Mouse (Mus musculus) CH12.LX (cell line): ENCODE data around the gene Slc35f6. TPM values are rescaled to one million over a fixed set of nuclear protein-coding genes. Genes with fewer than 3 reads are reported as not detected.

ENCODE experiments used
- DNase-seq: peaks from one replicate; pipeline ENCODE4 v3.0.0-alpha.2; 2013; ENCODE audit errors: extremely low read depth
- H3K27ac ChIP-seq: 2 replicates; pipeline ENCODE4 v1.5.1; 2012; ENCODE audit warnings: low read depth, mild to moderate bottlenecking, control low read depth, moderate library complexity; ENCODE audit not compliant: insufficient read depth
- H3K27me3 ChIP-seq: replicated peaks from 2 replicates; pipeline ENCODE3; 2012; ENCODE audit warnings: inconsistent platforms
- H3K36me3 ChIP-seq, 2 experiments: replicated peaks in 1 of 2; 2 replicates each; pipeline versions ENCODE3 to v1.6.1; 2012; ENCODE audit warnings: inconsistent platforms in 1 of 2, low read length in 1 of 2, mild to moderate bottlenecking in 1 of 2, mixed read lengths in 1 of 2, moderate library complexity in 1 of 2; ENCODE audit not compliant: control insufficient read depth in 1 of 2, insufficient read depth in 1 of 2
- H3K4me1 ChIP-seq, 2 experiments: 2 replicates each; pipeline ENCODE4 v1.6.1; 2012; ENCODE audit warnings: inconsistent platforms in 1 of 2, moderate library complexity in 1 of 2; ENCODE audit not compliant: insufficient read depth in 2 of 2, control insufficient read depth in 1 of 2
- H3K4me2 ChIP-seq: 2 replicates; pipeline ENCODE4 v1.6.1; 2012; ENCODE audit warnings: low read depth, mild to moderate bottlenecking, control low read depth; ENCODE audit not compliant: poor library complexity, insufficient read depth, severe bottlenecking
- H3K4me3 ChIP-seq, 3 experiments: fragments of 150-350 bp in 1 of 3; sonication (generic) in 1 of 3; replicated peaks in 1 of 3; 2 replicates each; pipeline versions ENCODE3 to v1.5.1; 2011 to 2012; ENCODE audit warnings: low read depth in 2 of 3, low read length in 2 of 3, mild to moderate bottlenecking in 2 of 3, moderate library complexity in 2 of 3, control low read depth in 1 of 3, improper control_type of control experiment in 1 of 3, inconsistent platforms in 1 of 3, mixed read lengths in 1 of 3; ENCODE audit not compliant: poor library complexity in 1 of 3
- H3K79me2 ChIP-seq: replicated peaks from 2 replicates; pipeline ENCODE4 v1.6.1; 2012; ENCODE audit warnings: mild to moderate bottlenecking, moderate library complexity; ENCODE audit not compliant: control insufficient read depth, poor library complexity, insufficient read depth, severe bottlenecking; ENCODE audit errors: extremely low read depth
- H3K9ac ChIP-seq: 2 replicates; pipeline ENCODE4 v1.6.1; 2012; ENCODE audit warnings: low read depth, mild to moderate bottlenecking, control low read depth, moderate library complexity; ENCODE audit not compliant: insufficient read depth
- H3K9me3 ChIP-seq: replicated peaks from 2 replicates; pipeline ENCODE3; 2012; ENCODE audit warnings: low read length, inconsistent platforms, mixed read lengths
- BHLHE40 ChIP-seq: IDR thresholded peaks from 2 replicates; pipeline ENCODE4 v1.6.1; 2011; ENCODE audit warnings: mild to moderate bottlenecking, low read depth, low read length, improper control_type of control experiment
- ETS1 ChIP-seq: conservative IDR thresholded peaks from 2 replicates; pipeline ENCODE4 v1.6.1; 2012; ENCODE audit warnings: low read depth, mild to moderate bottlenecking, inconsistent platforms, low read length, improper control_type of control experiment, moderate library complexity
- JUN ChIP-seq: IDR thresholded peaks from 2 replicates; pipeline ENCODE4 v1.6.1; 2011; ENCODE audit warnings: low read depth, mild to moderate bottlenecking, low read length, improper control_type of control experiment, moderate library complexity; ENCODE audit not compliant: insufficient read depth
- MYC ChIP-seq: IDR thresholded peaks from 2 replicates; pipeline ENCODE4 v1.6.1; 2011; ENCODE audit warnings: low read depth, mild to moderate bottlenecking, improper control_type of control experiment, low read length
- NELFE ChIP-seq: IDR thresholded peaks from 2 replicates; pipeline ENCODE4 v1.6.1; 2011; ENCODE audit warnings: low read depth, low read length, improper control_type of control experiment
- RCOR1 ChIP-seq: conservative IDR thresholded peaks from 2 replicates; pipeline ENCODE4 v1.6.1; 2012; ENCODE audit warnings: low read depth, mild to moderate bottlenecking, inconsistent platforms, low read length, improper control_type of control experiment
- ZC3H11A ChIP-seq: IDR thresholded peaks from 2 replicates; pipeline ENCODE4 v1.6.1; 2012; ENCODE audit warnings: low read depth, mild to moderate bottlenecking, inconsistent platforms, low read length, improper control_type of control experiment
- ZKSCAN1 ChIP-seq: IDR thresholded peaks from 2 replicates; pipeline ENCODE4 v1.6.1; 2012; ENCODE audit warnings: low read depth, inconsistent platforms, low read length, improper control_type of control experiment, borderline replicate concordance
- dilution Hi-C: fragments of 300-500 bp; cut with MboI; formaldehyde crosslinking; loops from 2 replicates; pipeline ENCODE4 v1.14.3; 2020; ENCODE audit warnings: low sequenced_read_pairs; ENCODE audit not compliant: extremely low pct_unique_long_range_greater_than_20kb, extremely low pct_ligation_motif_present
- in situ Hi-C: fragments of 300-500 bp; cut with MboI; formaldehyde crosslinking; loops from 3 replicates; pipeline ENCODE4 v1.14.3; 2019; ENCODE audit warnings: low sequenced_read_pairs, low pct_ligation_motif_present, low pct_unique_long_range_greater_than_20kb, mixed read lengths
- polyA plus RNA-seq: library from polyadenylated mRNA; unstranded; fragments of >175 nt; gene quantifications from 2 replicates; pipeline ENCODE4 v1.2.1, GENCODE M21; 2012; ENCODE audit warnings: low read depth; ENCODE audit not compliant: insufficient read length
- total RNA-seq, 2 experiments: library from RNA; depleted of rRNA; stranded (reverse); fragments of 300-350 nt in 1 of 2; fragments of >200 nt in 1 of 2; gene quantifications; 2 replicates each; pipeline ENCODE4 v1.2.3; 2012 to 2014

Slc35f6 gene
- total and polyA plus RNA-seq, 3 experiments = 8.9 to 9.5 (median 9.0) TPM

GRCm38 (mm10) chr5:30701866-30702265 is 54.1 kb downstream of the Slc35f6 start:
- Histone ChIP-seq H3K4me3 (no peak overlapping the region), H3K36me3 (no peaks in the 10 kb centered on the region), H3K4me2 (no peak overlapping the region), H3K79me2 (no peaks in the 10 kb centered on the region), H3K4me1 (peaks cover under 1 to 11% of the 10 kb centered on the region in 2 experiments), H3K27ac (no peak overlapping the region), H3K9ac (no peak overlapping the region), H3K9me3 (no peaks in the 10 kb centered on the region), H3K27me3 (peaks cover 13% of the 10 kb centered on the region)
- TF ChIP-seq NELFE = no peak
- no peak for TF ChIP-seq ZKSCAN1
- no peak for TF ChIP-seq ZC3H11A
- TF ChIP-seq RCOR1 = no peak
- TF ChIP-seq BHLHE40 = no peak
- TF ChIP-seq MYC = no peak
- TF ChIP-seq JUN = no peak
- no peak for TF ChIP-seq ETS1
- DNase-seq = no peak
- in situ Hi-C loops = loop anchor here (10.0 kb wide), 1 partner anchor 153 kb away; no protein-coding TSS in a partner anchor
- dilution Hi-C loops = no loop called here

Other genes starting within 250 kb of the Slc35f6 start
- gene Otof, start 186.0 kb upstream of the Slc35f6 start, total RNA-seq (2012; rRNA removed) = 0.04 TPM in 2 replicates
- not detected in 2 replicates for gene Otof, start 186.0 kb upstream of the Slc35f6 start, total RNA-seq (2014; rRNA removed)
- 0.07 TPM in 2 replicates for gene Otof, start 186.0 kb upstream of the Slc35f6 start, polyA plus RNA-seq
- not detected in 2 replicates for gene 1700001C02Rik, start 181.9 kb upstream of the Slc35f6 start, total RNA-seq (2012; rRNA removed)
- gene 1700001C02Rik, start 181.9 kb upstream of the Slc35f6 start, total RNA-seq (2014; rRNA removed) = not detected in 2 replicates
- gene 1700001C02Rik, start 181.9 kb upstream of the Slc35f6 start, polyA plus RNA-seq = not detected in 2 replicates
- not detected in 2 replicates for gene Cib4, start 102.1 kb upstream of the Slc35f6 start, total RNA-seq (2012; rRNA removed)
- not detected in 2 replicates for gene Cib4, start 102.1 kb upstream of the Slc35f6 start, total RNA-seq (2014; rRNA removed)
- not detected in 2 replicates for gene Cib4, start 102.1 kb upstream of the Slc35f6 start, polyA plus RNA-seq
- not detected in 2 replicates for gene Kcnk3, start 59.8 kb upstream of the Slc35f6 start, total RNA-seq (2012; rRNA removed)
- gene Kcnk3, start 59.8 kb upstream of the Slc35f6 start, total RNA-seq (2014; rRNA removed) = not detected in 2 replicates
- gene Kcnk3, start 59.8 kb upstream of the Slc35f6 start, polyA plus RNA-seq = not detected in 2 replicates
- 89.4 and 99.1 TPM in 2 replicates for gene Cenpa, start 18.8 kb downstream of the Slc35f6 start, total RNA-seq (2012; rRNA removed)
- gene Cenpa, start 18.8 kb downstream of the Slc35f6 start, total RNA-seq (2014; rRNA removed) = 125 and 138 TPM in 2 replicates
- gene Cenpa, start 18.8 kb downstream of the Slc35f6 start, polyA plus RNA-seq = 143 and 163 TPM in 2 replicates
- 0.21 TPM in 1 of 2 replicates, not detected in the other for gene Dpysl5, start 63.6 kb downstream of the Slc35f6 start, total RNA-seq (2012; rRNA removed)
- not detected in 2 replicates for gene Dpysl5, start 63.6 kb downstream of the Slc35f6 start, total RNA-seq (2014; rRNA removed)
- gene Dpysl5, start 63.6 kb downstream of the Slc35f6 start, polyA plus RNA-seq = not detected in 2 replicates
- 1.3 and 1.6 TPM in 2 replicates for gene Mapre3, start 166.7 kb downstream of the Slc35f6 start, total RNA-seq (2012; rRNA removed)
- 0.28 and 0.30 TPM in 2 replicates for gene Mapre3, start 166.7 kb downstream of the Slc35f6 start, total RNA-seq (2014; rRNA removed)
- gene Mapre3, start 166.7 kb downstream of the Slc35f6 start, polyA plus RNA-seq = 1.5 and 2.3 TPM in 2 replicates
- 31.9 and 36.7 TPM in 2 replicates for gene Tmem214, start 220.1 kb downstream of the Slc35f6 start, total RNA-seq (2012; rRNA removed)
- gene Tmem214, start 220.1 kb downstream of the Slc35f6 start, total RNA-seq (2014; rRNA removed) = 25.2 and 28.3 TPM in 2 replicates
- 28.0 and 35.3 TPM in 2 replicates for gene Tmem214, start 220.1 kb downstream of the Slc35f6 start, polyA plus RNA-seq
- gene Agbl5, start 240.8 kb downstream of the Slc35f6 start, total RNA-seq (2012; rRNA removed) = 8.0 and 9.3 TPM in 2 replicates
- 3.5 and 4.1 TPM in 2 replicates for gene Agbl5, start 240.8 kb downstream of the Slc35f6 start, total RNA-seq (2014; rRNA removed)
- gene Agbl5, start 240.8 kb downstream of the Slc35f6 start, polyA plus RNA-seq = 8.4 and 11.6 TPM in 2 replicates